Mouse (Mus musculus) heart, adult 2 months (tissue): Measurements from ENCODE around the gene Ctsk. TPM values are rescaled to one million over a fixed set of nuclear protein-coding genes. Genes with fewer than 3 reads are reported as not detected.
"Not testable (repeated sequence)": the region's sequence is repeated elsewhere in the genome, so short reads cannot be mapped to it uniquely, and the experiment has no call there.

Experiments used
- DNase-seq, 2 experiments: peaks; one replicate each; pipeline ENCODE4 v3.0.0; 2021
- H3K27ac ChIP-seq: fragments of 200-600 bp; 2 replicates; pipeline ENCODE4 v1.8.1; 2022
- H3K27me3 ChIP-seq: fragments of 200-500 bp; 2 replicates; pipeline ENCODE4 v1.6.1; 2012; ENCODE audit warnings: mild to moderate bottlenecking, low read length, inconsistent platforms, mixed read lengths; ENCODE audit not compliant: control insufficient read depth, insufficient read depth
- H3K36me3 ChIP-seq: fragments of 200-500 bp; 2 replicates; pipeline ENCODE4 v1.6.1; 2012; ENCODE audit warnings: low read length, inconsistent platforms; ENCODE audit not compliant: control insufficient read depth, insufficient read depth
- H3K4me1 ChIP-seq: fragments of 200-500 bp; 2 replicates; pipeline ENCODE4 v1.6.1; 2011; ENCODE audit warnings: low read length; ENCODE audit not compliant: control insufficient read depth, insufficient read depth
- H3K4me3 ChIP-seq: fragments of 200-600 bp; 2 replicates; pipeline ENCODE4 v1.8.1; 2022
- H3K79me2 ChIP-seq: fragments of 200-500 bp; replicated peaks from 2 replicates; pipeline ENCODE4 v1.6.1; 2012; ENCODE audit warnings: mild to moderate bottlenecking, inconsistent platforms, low read length, moderate library complexity, mixed read lengths; ENCODE audit not compliant: control insufficient read depth, insufficient read depth
- H3K9ac ChIP-seq: fragments of 200-500 bp; 2 replicates; pipeline ENCODE4 v1.6.1; 2012; ENCODE audit warnings: low read depth, mild to moderate bottlenecking, control low read depth, inconsistent platforms, low read length, mixed read lengths
- CTCF ChIP-seq: fragments of 200-600 bp; IDR thresholded peaks from 2 replicates; pipeline ENCODE4 v1.8.1; 2022; ENCODE audit warnings: antibody characterized with exemption, mild to moderate bottlenecking, moderate library complexity
- EP300 ChIP-seq: fragments of 200-500 bp; IDR thresholded peaks from 2 replicates; pipeline ENCODE4 v1.6.1; 2011; ENCODE audit warnings: low read depth, low read length, control low read depth; ENCODE audit not compliant: insufficient read depth
- POLR2A ChIP-seq: fragments of 200-500 bp; IDR thresholded peaks from 2 replicates; pipeline ENCODE4 v1.6.1; 2011; ENCODE audit warnings: mild to moderate bottlenecking, low read depth, low read length, control low read depth; ENCODE audit not compliant: insufficient read depth
- WGBS: fragments of 180-500 bp; shearing (Covaris S2); methylation state at CpG from one replicate; pipeline ENCODE4 v1.1.7; 2018; 5-methylcytosine and 5-hydroxymethylcytosine counted together
- intact Hi-C: fragments of 180-260 bp; cut with DNase I; formaldehyde crosslinking; loops from one replicate; pipeline ENCODE4 v1.15.1; 2025
- polyA plus RNA-seq: library from polyadenylated mRNA; depleted of rRNA; stranded (reverse); fragments of >200 nt; gene quantifications from 2 replicates; pipeline ENCODE4 v1.2.3, GENCODE M21; 2012; rRNA removed
- total RNA-seq, 2 experiments: library from RNA; stranded (reverse); gene quantifications; 2 replicates each; pipeline ENCODE4 v1.2.3; 2021

Gene Ctsk
- total and polyA plus RNA-seq, 3 experiments: 5.4 to 8.7 (median 7.4) TPM

DNA sequence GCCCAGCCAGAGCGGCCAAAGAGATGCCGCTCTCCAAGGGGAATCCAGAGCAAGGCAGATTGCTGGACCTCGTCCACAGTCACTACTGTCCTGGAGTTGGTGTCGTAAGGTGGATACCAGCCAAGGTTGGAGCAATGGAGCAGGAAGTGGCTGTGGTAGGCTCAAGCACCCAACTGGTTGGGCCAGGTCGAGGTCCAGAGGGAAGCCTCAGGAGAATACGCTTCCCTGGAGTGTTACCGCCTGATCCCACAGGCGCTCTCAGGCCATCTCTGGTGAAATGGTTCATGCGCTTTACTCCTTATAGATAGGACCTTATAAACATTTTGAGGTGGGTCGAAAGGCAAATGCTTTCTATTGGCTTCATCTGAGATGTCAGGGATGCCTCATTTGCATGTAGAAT is 39.9 kb downstream of the Ctsk start:
- Histone ChIP-seq H3K4me1 (no peaks in the 10 kb centered on the region), H3K36me3 (no peaks in the 10 kb centered on the region), H3K27ac (no peak overlapping the region), H3K9ac (no peak overlapping the region), H3K4me3 (no peak overlapping the region), H3K27me3 (no peaks in the 10 kb centered on the region), H3K79me2 (no peaks in the 10 kb centered on the region)
- intact Hi-C loops: no loop called here
- TF ChIP-seq CTCF: no peak
- no peak for TF ChIP-seq EP300
- no peak for TF ChIP-seq POLR2A
- no peak for DNase-seq
- WGBS: 77% methylated on average over 10 of the region's 10 CpGs

GRCm38 (mm10) chr3:95539837-95540236 is 40.8 kb downstream of the Ctsk start:
- Histone ChIP-seq H3K4me3 (no peak overlapping the region), H3K27me3 (no peaks in the 10 kb centered on the region), H3K4me1 (no peaks in the 10 kb centered on the region), H3K36me3 (no peaks in the 10 kb centered on the region), H3K79me2 (no peaks in the 10 kb centered on the region), H3K9ac (no peak overlapping the region), H3K27ac (no peak overlapping the region)
- intact Hi-C loops: no loop called here
- no peak for DNase-seq
- TF ChIP-seq POLR2A (no peak), EP300 (no peak), CTCF (no peak)
- 90% methylated on average over 4 of the region's 4 CpGs for WGBS

GRCm38 (mm10) chr3:95541186-95541585 is 42.1 kb downstream of the Ctsk start:
- DNase-seq, H3K79me2 ChIP-seq, H3K27ac ChIP-seq, H3K4me3 ChIP-seq, H3K9ac ChIP-seq, H3K36me3 ChIP-seq, H3K4me1 ChIP-seq, H3K27me3 ChIP-seq, intact Hi-C loops: not testable (repeated sequence)
- WGBS: 64% methylated on average over 2 of the region's 2 CpGs

- no peak for DNase-seq
- Histone ChIP-seq H3K4me1 (no peaks in the 10 kb centered on the region), H3K9ac (no peak overlapping the region), H3K4me3 (no peak overlapping the region), H3K27ac (no peak overlapping the region), H3K36me3 (no peaks in the 10 kb centered on the region), H3K27me3 (no peaks in the 10 kb centered on the region), H3K79me2 (no peaks in the 10 kb centered on the region)
- TF ChIP-seq POLR2A: no peak
- no peak for TF ChIP-seq EP300
- no peak for TF ChIP-seq CTCF
- intact Hi-C loops: no loop called here
Measured at GRCm38 (mm10) chr3:95542171-95542570, 43.1 kb downstream of the Ctsk start.

- WGBS: 64% methylated on average over 7 of the region's 7 CpGs
Measured at GRCm38 (mm10) chr3:95542981-95543380, 43.9 kb downstream of the Ctsk start.

GRCm38 (mm10) chr3:95550176-95550575 is 51.1 kb downstream of the Ctsk start:
- no peaks in the 10 kb centered on the region for H3K79me2 ChIP-seq
- no peak for DNase-seq
- intact Hi-C loops: no loop called here
- 74% methylated on average over 1 of the region's 1 CpGs for WGBS
- H3K4me3 ChIP-seq: no peak overlapping the region
- H3K27me3 ChIP-seq: no peaks in the 10 kb centered on the region
- TF ChIP-seq CTCF (no peak), POLR2A (no peak), EP300 (no peak)
- no peak overlapping the region for H3K9ac ChIP-seq
- no peaks in the 10 kb centered on the region for H3K36me3 ChIP-seq
- H3K27ac ChIP-seq: no peak overlapping the region
- no peaks in the 10 kb centered on the region for H3K4me1 ChIP-seq

More at GRCm38 (mm10) chr3:95542981-95543380, 43.9 kb downstream of the Ctsk start:
- Histone ChIP-seq H3K27ac (no peak overlapping the region), H3K36me3 (no peaks in the 10 kb centered on the region), H3K4me1 (no peaks in the 10 kb centered on the region), H3K79me2 (no peaks in the 10 kb centered on the region), H3K4me3 (no peak overlapping the region), H3K27me3 (no peaks in the 10 kb centered on the region), H3K9ac (no peak overlapping the region)
- no peak for DNase-seq
- TF ChIP-seq EP300 (no peak), CTCF (no peak), POLR2A (no peak)
- intact Hi-C loops: no loop called here

GRCm38 (mm10) chr3:95553986-95554385 is 54.9 kb downstream of the Ctsk start:
- intact Hi-C loops: no loop called here
- Histone ChIP-seq H3K27me3 (no peaks in the 10 kb centered on the region), H3K79me2 (no peaks in the 10 kb centered on the region), H3K4me3 (no peak overlapping the region), H3K36me3 (no peaks in the 10 kb centered on the region), H3K4me1 (no peaks in the 10 kb centered on the region), H3K9ac (no peak overlapping the region), H3K27ac (no peak overlapping the region)
- no peak for DNase-seq
- no peak for TF ChIP-seq CTCF
- 45% methylated on average over 3 of the region's 3 CpGs for WGBS

Other genes starting within 250 kb of the Ctsk start
- gene Bnipl, start 248.1 kb upstream of the Ctsk start, total RNA-seq: not detected
- gene Bnipl, start 248.1 kb upstream of the Ctsk start, polyA plus RNA-seq: 0.12 and 0.25 TPM in 2 replicates
- 10 to 100 TPM; 17.5 to 21.3 TPM for gene Mindy1, start 217.9 kb upstream of the Ctsk start, total RNA-seq
- gene Mindy1, start 217.9 kb upstream of the Ctsk start, polyA plus RNA-seq: 32.2 and 36.9 TPM in 2 replicates
- gene Prune1, start 217.2 kb upstream of the Ctsk start, total RNA-seq: 10 to 100 TPM; 23.4 to 26.1 TPM
- gene Prune1, start 217.2 kb upstream of the Ctsk start, polyA plus RNA-seq: 28.4 and 45.8 TPM in 2 replicates
- gene Anxa9, start 192.1 kb upstream of the Ctsk start, total RNA-seq: under 1 TPM; 0.59 to 0.68 TPM
- gene Anxa9, start 192.1 kb upstream of the Ctsk start, polyA plus RNA-seq: 1.1 and 1.6 TPM in 2 replicates
- 10 to 100 TPM; 35.3 to 39.3 TPM for gene Cers2, start 184.5 kb upstream of the Ctsk start, total RNA-seq
- 65.6 and 69.1 TPM in 2 replicates for gene Cers2, start 184.5 kb upstream of the Ctsk start, polyA plus RNA-seq
- 10 to 100 TPM; 10.4 to 12.2 TPM for gene Setdb1, start 142.1 kb upstream of the Ctsk start, total RNA-seq
- 8.0 and 12.6 TPM in 2 replicates for gene Setdb1, start 142.1 kb upstream of the Ctsk start, polyA plus RNA-seq
- gene 4930558C23Rik, start 96.4 kb upstream of the Ctsk start, total RNA-seq: not detected
- gene 4930558C23Rik, start 96.4 kb upstream of the Ctsk start, polyA plus RNA-seq: 0.26 TPM in 1 of 2 replicates, not detected in the other
- gene Arnt, start 64.9 kb upstream of the Ctsk start, total RNA-seq: 10 to 100 TPM; 37.4 to 41.5 TPM
- gene Arnt, start 64.9 kb upstream of the Ctsk start, polyA plus RNA-seq: 26.2 and 34.1 TPM in 2 replicates
- gene Ctss, start 27.5 kb downstream of the Ctsk start, total RNA-seq: 10 to 100 TPM; 15.3 to 16.5 TPM
- 10.3 and 12.4 TPM in 2 replicates for gene Ctss, start 27.5 kb downstream of the Ctsk start, polyA plus RNA-seq
- not detected for gene Hormad1, start 60.4 kb downstream of the Ctsk start, total RNA-seq
- not detected in 2 replicates for gene Hormad1, start 60.4 kb downstream of the Ctsk start, polyA plus RNA-seq
- 10 to 100 TPM; 15.6 to 17.8 TPM for gene Golph3l, start 89.7 kb downstream of the Ctsk start, total RNA-seq
- 6.0 and 11.5 TPM in 2 replicates for gene Golph3l, start 89.7 kb downstream of the Ctsk start, polyA plus RNA-seq
- gene Ensa, start 125.7 kb downstream of the Ctsk start, total RNA-seq: 10 to 100 TPM; 71.5 to 77.7 TPM
- 17.4 and 28.3 TPM in 2 replicates for gene Ensa, start 125.7 kb downstream of the Ctsk start, polyA plus RNA-seq
- gene Mcl1, start 159.5 kb downstream of the Ctsk start, total RNA-seq: 100 to 1,000 TPM; 134 to 139 TPM
- gene Mcl1, start 159.5 kb downstream of the Ctsk start, polyA plus RNA-seq: 39.1 and 64.4 TPM in 2 replicates
- 10 to 100 TPM; 39.2 to 51.4 TPM for gene Adamtsl4, start 188.7 kb downstream of the Ctsk start, total RNA-seq
- gene Adamtsl4, start 188.7 kb downstream of the Ctsk start, polyA plus RNA-seq: 36.2 and 46.2 TPM in 2 replicates
- 10 to 100 TPM; 54.4 to 61.9 TPM for gene Ecm1, start 240.3 kb downstream of the Ctsk start, total RNA-seq
- gene Ecm1, start 240.3 kb downstream of the Ctsk start, polyA plus RNA-seq: 173 and 200 TPM in 2 replicates